In the genomic region with DNA sequence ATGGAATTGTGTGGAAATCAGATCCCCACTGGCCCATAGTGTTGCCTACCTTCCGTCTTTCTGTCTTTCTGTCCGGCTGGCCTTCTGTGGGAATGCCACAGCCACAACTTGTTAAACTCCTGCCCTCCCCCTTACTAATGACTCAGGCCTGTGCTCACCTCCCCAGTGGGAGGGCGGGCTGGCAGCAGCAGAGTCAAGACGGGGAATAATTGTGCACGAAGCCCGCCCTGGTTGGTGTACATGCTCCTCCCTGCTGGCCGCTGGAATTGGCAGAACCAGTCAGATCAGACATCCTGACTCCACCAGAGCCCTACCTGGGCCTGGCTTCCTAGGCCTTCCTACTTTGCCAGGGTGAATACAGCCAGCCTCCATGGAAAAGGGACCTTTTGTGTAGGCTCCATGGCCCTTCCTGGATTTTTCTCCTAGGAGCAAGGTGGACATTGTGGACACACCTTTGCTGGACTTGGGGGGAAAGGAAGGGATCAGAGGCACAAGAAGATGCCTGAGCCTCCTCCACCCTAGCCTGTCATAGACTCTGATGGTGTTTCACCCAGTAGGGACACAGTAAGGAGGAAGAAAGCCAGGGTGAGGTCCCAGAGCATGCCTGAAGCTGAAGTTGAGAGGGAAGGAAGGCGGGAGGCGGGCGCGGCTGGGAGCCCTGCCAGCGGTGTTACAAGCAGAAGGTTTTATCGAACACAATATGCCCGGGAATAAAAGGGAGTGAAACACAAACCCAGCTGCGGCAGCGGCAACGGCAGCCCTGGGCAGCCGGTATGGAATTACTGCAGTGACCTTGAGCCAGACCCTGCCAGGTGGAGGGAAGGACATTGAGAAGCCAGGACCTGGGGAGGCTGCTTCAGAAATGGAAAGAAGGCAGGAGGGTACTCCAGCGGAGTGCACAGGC, we compare ENCODE assay signal across 9 mouse cellular contexts. TPM values are rescaled to one million over a fixed set of nuclear protein-coding genes. Genes with fewer than 3 reads are reported as not detected.
A peak's percentile ranks its signal among the peaks of the same experiment; 100 is the strongest.
DNase-seq lines count a peak whose midpoint lies in the region; ATAC-seq and TF ChIP-seq lines count a peak whose summit lies in the region.
"Had no signal": no experiment of that assay in that cellular context is flagged by ENCODE, and none has a peak within 500 bp of the region (broad histone marks: within the 10 kb centered on the region; RNA-seq: fewer than 3 reads in every experiment).

No protein-coding gene starts in this region.

- no peaks in the 10 kb centered on the region for H3K9me3 ChIP-seq in heart, embryonic 16.5 days (replicated peaks; ENCODE audit: control insufficient read depth, low read length)
- no peaks in the 10 kb centered on the region for H3K9me3 ChIP-seq in lung, embryonic 14.5 days (ENCODE audit: low read depth, low read length)

- no peak for TF ChIP-seq CTCF in lung, embryonic 14.5 days (IDR thresholded peaks at IDR 0.05; ENCODE audit: low read depth)

- H3K4me3 ChIP-seq in heart, embryonic 16.5 days (ENCODE audit: low read length): peak overlapping the region; percentile 70
- H3K4me3 ChIP-seq in lung, embryonic 14.5 days (ENCODE audit: low read depth, low read length): peak overlapping the region; percentile 45

- peak overlapping the region; percentile 87 for H3K27ac ChIP-seq in heart, embryonic 16.5 days (ENCODE audit: low read length)
- H3K27ac ChIP-seq in lung, embryonic 14.5 days (ENCODE audit: low read depth): peak overlapping the region; percentile 92

- DNase-seq in embryo, embryonic 10 days (ENCODE audit: low spot score): peak; percentile 21
- DNase-seq in embryo, embryonic 9.5 days (ENCODE audit: extremely low spot score): no peak
- DNase-seq in kidney, postnatal 25 days: peak; percentile 71 to 92
- DNase-seq in lung, embryonic 14.5 days: peak; percentile 65
- peak; percentile 75 for DNase-seq in right cerebral cortex, postnatal 14 days
- no peak for DNase-seq in thymus, postnatal 10 days (ENCODE audit: low spot score in 2 of 2)

- H3K4me2 ChIP-seq in heart, embryonic 16.5 days (ENCODE audit: low read depth, low read length): peak overlapping the region; percentile 72
- H3K4me2 ChIP-seq in lung, embryonic 14.5 days: peak overlapping the region; percentile 69

- H3K36me3 ChIP-seq in heart, embryonic 16.5 days (ENCODE audit: control insufficient read depth, insufficient read depth): no peaks in the 10 kb centered on the region
- H3K36me3 ChIP-seq in lung, embryonic 14.5 days (ENCODE audit: insufficient read depth): peaks cover 10% of the 10 kb centered on the region

- peaks cover 42% of the 10 kb centered on the region for H3K4me1 ChIP-seq in heart, embryonic 16.5 days (ENCODE audit: control insufficient read depth, insufficient read depth, low read length)
- H3K4me1 ChIP-seq in lung, embryonic 14.5 days (ENCODE audit: insufficient read depth): peaks cover 12% of the 10 kb centered on the region

- H3K9ac ChIP-seq in heart, embryonic 16.5 days (ENCODE audit: low read length): peak overlapping the region; percentile 88
- H3K9ac ChIP-seq in lung, embryonic 14.5 days: peak overlapping the region; percentile 62

- peak; percentile 36; the same call in 1 of the 2 replicates for ATAC-seq in common myeloid progenitor, adult 5-6 weeks (replicated peaks; ENCODE audit: low read depth, poor library complexity, severe bottlenecking)
- peak; percentile 23; the same call in 1 of the 2 replicates for ATAC-seq in heart, embryonic 16.5 days (replicated peaks; ENCODE audit: extremely low read depth, insufficient read depth, low FRiP score)
- ATAC-seq in lung, embryonic 14.5 days (ENCODE audit: insufficient read depth): peak; percentile 35; the same call in 1 of the 2 replicates

- peaks cover 6% of the 10 kb centered on the region; the same call in 1 of the 2 replicates for H3K27me3 ChIP-seq in heart, embryonic 16.5 days (ENCODE audit: control insufficient read depth, insufficient read depth, low read length)
- H3K27me3 ChIP-seq in lung, embryonic 14.5 days (ENCODE audit: insufficient read depth, low read length): no peaks in the 10 kb centered on the region

- 16% methylated on average over 19 of the region's 19 CpGs for WGBS in heart, embryonic 16.5 days
- 17% methylated on average over 19 of the region's 19 CpGs for WGBS in lung, embryonic 14.5 days

RNA-seq across cellular contexts. Expression of a gene that starts 1.4 kb away (rescaled TPM):
- total RNA-seq in common myeloid progenitor, adult 5-6 weeks (2017): not detected in 2 replicates
- 13.6 and 17.9 TPM in 2 replicates for polyA plus RNA-seq in heart, embryonic 16.5 days (2015; fragmentation: Nextera tagmentation; extraction: Ambion mirVana)
- 14.1 and 15.9 TPM in 2 replicates for polyA plus RNA-seq in lung, embryonic 14.5 days (2014; fragmentation: Nextera tagmentation; extraction: Ambion mirVana)

RNA-seq across cellular contexts. Expression of a gene that starts 12.4 kb away (rescaled TPM):
- not detected in 2 replicates for total RNA-seq in common myeloid progenitor, adult 5-6 weeks (2017)
- polyA plus RNA-seq in heart, embryonic 16.5 days (2015; fragmentation: Nextera tagmentation; extraction: Ambion mirVana): 0.08 and 0.25 TPM in 2 replicates
- 0.42 TPM in 1 of 2 replicates, not detected in the other for polyA plus RNA-seq in lung, embryonic 14.5 days (2014; fragmentation: Nextera tagmentation; extraction: Ambion mirVana)
- total RNA-seq: neutrophil, adult 5-6 weeks had no signal

RNA-seq across cellular contexts. Expression of a gene that starts 23.2 kb away (rescaled TPM):
- 0.55 and 10.8 TPM in 2 replicates for total RNA-seq in common myeloid progenitor, adult 5-6 weeks (2017)
- 5.7 and 9.1 TPM in 2 replicates for polyA plus RNA-seq in heart, embryonic 16.5 days (2015; fragmentation: Nextera tagmentation; extraction: Ambion mirVana)
- 3.2 and 3.3 TPM in 2 replicates for polyA plus RNA-seq in lung, embryonic 14.5 days (2014; fragmentation: Nextera tagmentation; extraction: Ambion mirVana)
- total RNA-seq: neutrophil, adult 5-6 weeks had no signal

RNA-seq across cellular contexts. Expression of a gene that starts 24.3 kb away (rescaled TPM):
- total RNA-seq in common myeloid progenitor, adult 5-6 weeks (2017): 0.34 TPM in 1 of 2 replicates, not detected in the other
- polyA plus RNA-seq in heart, embryonic 16.5 days (2015; fragmentation: Nextera tagmentation; extraction: Ambion mirVana): 5.8 and 7.6 TPM in 2 replicates
- 12.9 and 13.5 TPM in 2 replicates for polyA plus RNA-seq in lung, embryonic 14.5 days (2014; fragmentation: Nextera tagmentation; extraction: Ambion mirVana)
- total RNA-seq: neutrophil, adult 5-6 weeks had no signal

RNA-seq across cellular contexts. Expression of a gene that starts 50.7 kb away (rescaled TPM):
- 6.2 and 10.6 TPM in 2 replicates for total RNA-seq in common myeloid progenitor, adult 5-6 weeks (2017)
- 7.3 and 8.0 TPM in 2 replicates for polyA plus RNA-seq in heart, embryonic 16.5 days (2015; fragmentation: Nextera tagmentation; extraction: Ambion mirVana)
- 3.6 and 4.2 TPM in 2 replicates for polyA plus RNA-seq in lung, embryonic 14.5 days (2014; fragmentation: Nextera tagmentation; extraction: Ambion mirVana)

Comparison
In these comparisons a context has a peak if more than half of its experiments do, and no peak if none do; other contexts are left out.
1. DNase-seq: peak in embryo, embryonic 10 days (single experiment), kidney, postnatal 25 days (2 of 2), lung, embryonic 14.5 days (single experiment) and right cerebral cortex, postnatal 14 days (single experiment); none in embryo, embryonic 9.5 days (single experiment) and thymus, postnatal 10 days (0 of 2).
2. Peak in every context shown above with its lines, with median percentiles within 50 percentile points of each other: ATAC-seq.